Mouse (Mus musculus) forebrain, postnatal 0 days (tissue): ENCODE data around the gene Ptges3. TPM values are rescaled to one million over a fixed set of nuclear protein-coding genes. Genes with fewer than 3 reads are reported as not detected.

Source experiments
- ATAC-seq: fragments of 200-750 bp; cut with Nextera tagmentation; 2 replicates; pipeline ENCODE4 v1.8.0; 2017; ENCODE audit warnings: mild to moderate bottlenecking, moderate library complexity
- DNase-seq: peaks from one replicate; pipeline ENCODE4 v3.0.0-alpha.2; 2015
- H3K27ac ChIP-seq: fragments of 300-500 bp; sonication (generic); 2 replicates; pipeline ENCODE4 v1.5.1; 2014; ENCODE audit warnings: low read depth, mild to moderate bottlenecking, antibody characterized with exemption, low read length, moderate library complexity, mixed read lengths
- H3K27me3 ChIP-seq: fragments of 300-500 bp; sonication (generic); 2 replicates; pipeline ENCODE4 v1.6.1; 2014; ENCODE audit warnings: mild to moderate bottlenecking, low read length, mixed read lengths; ENCODE audit not compliant: insufficient read depth
- H3K36me3 ChIP-seq: fragments of 300-500 bp; sonication (generic); 2 replicates; pipeline ENCODE4 v1.6.1; 2014; ENCODE audit warnings: mild to moderate bottlenecking, moderate library complexity; ENCODE audit not compliant: insufficient read depth
- H3K4me1 ChIP-seq: fragments of 300-500 bp; sonication (generic); 2 replicates; pipeline ENCODE4 v1.6.1; 2014; ENCODE audit warnings: antibody characterized with exemption; ENCODE audit not compliant: insufficient read depth
- H3K4me2 ChIP-seq: fragments of 300-500 bp; sonication (generic); 2 replicates; pipeline ENCODE4 v1.6.1; 2014; ENCODE audit warnings: low read depth, mild to moderate bottlenecking, moderate library complexity
- H3K4me3 ChIP-seq: fragments of 300-500 bp; sonication (generic); 2 replicates; pipeline ENCODE4 v1.5.1; 2014; ENCODE audit warnings: low read depth, low read length, mixed read lengths
- H3K9ac ChIP-seq: fragments of 300-500 bp; sonication (generic); 2 replicates; pipeline ENCODE4 v1.6.1; 2014; ENCODE audit warnings: mild to moderate bottlenecking
- H3K9me3 ChIP-seq: fragments of 300-500 bp; sonication (generic); 2 replicates; pipeline ENCODE4 v1.6.1; 2016; ENCODE audit warnings: low read length
- CTCF ChIP-seq: sonication (generic); IDR thresholded peaks from 2 replicates; pipeline ENCODE4 v1.5.1; 2016; ENCODE audit warnings: antibody characterized with exemption, control low read depth, low read depth
- WGBS: fragments of 180-500 bp; shearing (Covaris S2); extraction: QIAGEN DNeasy Blood & Tissue Kit; methylation state at CpG from one replicate; pipeline ENCODE4 v1.1.7; 2014; 5-methylcytosine and 5-hydroxymethylcytosine counted together
- polyA plus RNA-seq: library from polyadenylated mRNA; unstranded; fragments of >200 nt; fragmentation: Nextera tagmentation; extraction: Ambion mirVana; gene quantifications from 2 replicates; pipeline ENCODE4 v1.2.1, GENCODE M21; 2015
- total RNA-seq: library from RNA; depleted of rRNA; stranded (reverse); fragments of >200 nt; gene quantifications from 2 replicates; pipeline ENCODE4 v1.2.3, GENCODE M21; 2014

Ptges3 gene
- total and polyA plus RNA-seq, 2 experiments from 2014 or later = 157 to 439 TPM

GRCm38 (mm10) chr10:128093496-128094294, 34.9 kb downstream of the Ptges3 start:
- WGBS = 25% methylated on average over 13 of the region's 13 CpGs
- H3K4me1 ChIP-seq = peaks cover 17% of the 10 kb centered on the region
- peaks cover 20% of the 10 kb centered on the region for H3K36me3 ChIP-seq
- DNase-seq (no peak), ATAC-seq (no peak)
- H3K4me3 ChIP-seq = peak overlapping the region; percentile 88
- peak overlapping the region; percentile 94 for H3K4me2 ChIP-seq
- no peaks in the 10 kb centered on the region for H3K9me3 ChIP-seq
- TF ChIP-seq CTCF = no peak
- peak overlapping the region; percentile 81 for H3K9ac ChIP-seq
- H3K27me3 ChIP-seq = no peaks in the 10 kb centered on the region
- H3K27ac ChIP-seq = peak overlapping the region; percentile 83

GRCm38 (mm10) chr10:128094340-128094968, 35.7 kb downstream of the Ptges3 start:
- H3K4me2 ChIP-seq = peak overlapping the region; percentile 35
- no peaks in the 10 kb centered on the region for H3K27me3 ChIP-seq
- H3K9me3 ChIP-seq = no peaks in the 10 kb centered on the region
- ATAC-seq = no peak
- no peak overlapping the region for H3K27ac ChIP-seq
- no peak for TF ChIP-seq CTCF
- peaks cover 12% of the 10 kb centered on the region for H3K36me3 ChIP-seq
- no peak overlapping the region for H3K9ac ChIP-seq
- WGBS = 11% methylated on average over 19 of the region's 19 CpGs
- peak overlapping the region; percentile 7; the same call in 1 of the 2 replicates for H3K4me3 ChIP-seq
- DNase-seq = peak; percentile 54
- peaks cover 17% of the 10 kb centered on the region for H3K4me1 ChIP-seq

- Histone ChIP-seq H3K4me2 (peak overlapping the region; percentile 35; the same call in 1 of the 2 replicates), H3K4me1 (peaks cover 17% of the 10 kb centered on the region), H3K36me3 (peaks cover 6% of the 10 kb centered on the region; the same call in 1 of the 2 replicates), H3K4me3 (no peak overlapping the region), H3K27ac (no peak overlapping the region), H3K9me3 (no peaks in the 10 kb centered on the region), H3K9ac (no peak overlapping the region), H3K27me3 (no peaks in the 10 kb centered on the region)
- no peak for ATAC-seq
- WGBS = 31% methylated on average over 9 of the region's 9 CpGs
- no peak for DNase-seq
- no peak for TF ChIP-seq CTCF
These were observed 36.4 kb downstream of the Ptges3 start for GRCm38 (mm10) chr10:128095003-128095636.

- H3K27me3 ChIP-seq = no peaks in the 10 kb centered on the region
- TF ChIP-seq CTCF = no peak
- no peak for DNase-seq
- WGBS = 26% methylated on average over 4 of the region's 4 CpGs
- ATAC-seq = no peak
- H3K9me3 ChIP-seq = no peaks in the 10 kb centered on the region
- H3K4me3 ChIP-seq = peak overlapping the region; percentile 90; the same call in 1 of the 2 replicates
- H3K4me2 ChIP-seq = no peak overlapping the region
- H3K9ac ChIP-seq = no peak overlapping the region
- H3K36me3 ChIP-seq = no peaks in the 10 kb centered on the region
- H3K4me1 ChIP-seq = peaks cover 16% of the 10 kb centered on the region
- H3K27ac ChIP-seq = no peak overlapping the region
These were observed 37.5 kb downstream of the Ptges3 start for GRCm38 (mm10) chr10:128096313-128096692.

GRCm38 (mm10) chr10:128096693-128097586, 38.2 kb downstream of the Ptges3 start:
- Histone ChIP-seq H3K9me3 (no peaks in the 10 kb centered on the region), H3K9ac (peak overlapping the region; percentile 84), H3K27me3 (no peaks in the 10 kb centered on the region), H3K36me3 (no peaks in the 10 kb centered on the region), H3K4me1 (peaks cover 10% of the 10 kb centered on the region), H3K4me3 (peak overlapping the region; percentile 90), H3K4me2 (peak overlapping the region; percentile 69), H3K27ac (peak overlapping the region; percentile 81)
- peak; percentile 91 for DNase-seq
- 2% methylated on average over 80 of the region's 86 CpGs for WGBS
- ATAC-seq = peak; percentile 91
- TF ChIP-seq CTCF = peak; percentile 45

GRCm38 (mm10) chr10:128097587-128097971, 38.8 kb downstream of the Ptges3 start:
- no peak for TF ChIP-seq CTCF
- peaks cover 7% of the 10 kb centered on the region; the same call in 1 of the 2 replicates for H3K4me1 ChIP-seq
- H3K4me2 ChIP-seq = peak overlapping the region; percentile 69
- H3K9me3 ChIP-seq = no peaks in the 10 kb centered on the region
- peak overlapping the region; percentile 84 for H3K9ac ChIP-seq
- H3K27me3 ChIP-seq = no peaks in the 10 kb centered on the region
- peak; percentile 73 for DNase-seq
- no peaks in the 10 kb centered on the region for H3K36me3 ChIP-seq
- under 1% methylated on average over 13 of the region's 13 CpGs for WGBS
- H3K4me3 ChIP-seq = peak overlapping the region; percentile 90
- peak overlapping the region; percentile 81 for H3K27ac ChIP-seq
- peak; percentile 1; the same call in 1 of the 2 replicates for ATAC-seq
